Mouse (Mus musculus) limb, embryonic 10.5 days (tissue): ENCODE data around the gene Slc41a3. TPM values are rescaled to one million over a fixed set of nuclear protein-coding genes. Genes with fewer than 3 reads are reported as not detected.

Experiments
- DNase-seq: peaks from one replicate; pipeline ENCODE4 v3.0.0-alpha.2; 2017; ENCODE audit warnings: low spot score
- H3K27ac ChIP-seq: fragments of 300-500 bp; sonication (generic); 2 replicates; pipeline ENCODE4 v1.5.1; 2016; ENCODE audit warnings: mild to moderate bottlenecking
- H3K27me3 ChIP-seq: fragments of 300-500 bp; sonication (generic); 2 replicates; pipeline ENCODE4 v1.6.1; 2016; ENCODE audit warnings: low read depth, mild to moderate bottlenecking; ENCODE audit not compliant: poor library complexity, severe bottlenecking
- H3K36me3 ChIP-seq: fragments of 300-500 bp; sonication (generic); 2 replicates; pipeline ENCODE4 v1.6.1; 2016; ENCODE audit warnings: mild to moderate bottlenecking, moderate library complexity
- H3K4me1 ChIP-seq: fragments of 300-500 bp; sonication (generic); 2 replicates; pipeline ENCODE4 v1.6.1; 2016
- H3K4me3 ChIP-seq: fragments of 300-500 bp; sonication (generic); 2 replicates; pipeline ENCODE4 v1.5.1; 2016; ENCODE audit warnings: mild to moderate bottlenecking, moderate library complexity
- H3K9me3 ChIP-seq: fragments of 300-500 bp; sonication (generic); replicated peaks from 2 replicates; pipeline ENCODE4 v1.6.1; 2016; ENCODE audit warnings: mild to moderate bottlenecking
- WGBS: fragments of 180-500 bp; shearing (Covaris S2); methylation state at CpG from one replicate; pipeline ENCODE4 v1.1.7; 2016; 5-methylcytosine and 5-hydroxymethylcytosine counted together
- polyA plus RNA-seq: library from polyadenylated mRNA; unstranded; fragments of >200 nt; fragmentation: Nextera tagmentation; extraction: Ambion mirVana; gene quantifications from 2 replicates; pipeline ENCODE4 v1.2.1, GENCODE M21; 2016

Slc41a3 gene
- polyA plus RNA-seq, 1 experiment from 2014 or later = 2.4 TPM

- 73% methylated on average over 7 of the region's 7 CpGs for WGBS
- Histone ChIP-seq H3K27me3 (peaks cover 15% of the 10 kb centered on the region), H3K9me3 (no peaks in the 10 kb centered on the region), H3K4me1 (peaks cover 22% of the 10 kb centered on the region), H3K36me3 (no peaks in the 10 kb centered on the region), H3K4me3 (no peak overlapping the region), H3K27ac (no peak overlapping the region)
- DNase-seq = no peak
These were observed 1.4 kb upstream of the Slc41a3 start for GRCm38 (mm10) chr6:90603126-90603525.

- H3K27ac ChIP-seq = no peak overlapping the region
- peak overlapping the region; percentile 69 for H3K4me3 ChIP-seq
- WGBS = 59% methylated on average over 3 of the region's 3 CpGs
- H3K36me3 ChIP-seq = no peaks in the 10 kb centered on the region
- peaks cover 15% of the 10 kb centered on the region for H3K27me3 ChIP-seq
- H3K9me3 ChIP-seq = no peaks in the 10 kb centered on the region
- H3K4me1 ChIP-seq = peaks cover 22% of the 10 kb centered on the region
- no peak for DNase-seq
These were observed 395 bp upstream of the Slc41a3 start for GRCm38 (mm10) chr6:90604130-90604529.

GRCm38 (mm10) chr6:90605298-90605665 lies 757 bp downstream of the Slc41a3 start:
- no peak for DNase-seq
- Histone ChIP-seq H3K27me3 (peaks cover 15% of the 10 kb centered on the region), H3K36me3 (no peaks in the 10 kb centered on the region), H3K4me1 (peaks cover 22% of the 10 kb centered on the region), H3K27ac (peak overlapping the region; percentile 83), H3K9me3 (no peaks in the 10 kb centered on the region), H3K4me3 (peak overlapping the region; percentile 69)
- WGBS = 18% methylated on average over 5 of the region's 5 CpGs

GRCm38 (mm10) chr6:90606538-90606937 lies 2.0 kb downstream of the Slc41a3 start:
- Histone ChIP-seq H3K27me3 (peaks cover 15% of the 10 kb centered on the region), H3K4me1 (peaks cover 22% of the 10 kb centered on the region), H3K27ac (no peak overlapping the region), H3K4me3 (no peak overlapping the region), H3K9me3 (no peaks in the 10 kb centered on the region), H3K36me3 (no peaks in the 10 kb centered on the region)
- WGBS = 27% methylated on average over 7 of the region's 7 CpGs
- DNase-seq = peak; percentile 82

GRCm38 (mm10) chr6:90607196-90607595 lies 2.7 kb downstream of the Slc41a3 start:
- peaks cover 19% of the 10 kb centered on the region for H3K4me1 ChIP-seq
- H3K27me3 ChIP-seq = peaks cover 15% of the 10 kb centered on the region
- no peaks in the 10 kb centered on the region for H3K36me3 ChIP-seq
- WGBS = 18% methylated on average over 5 of the region's 5 CpGs
- H3K4me3 ChIP-seq = no peak overlapping the region
- DNase-seq = peak; percentile 82
- no peaks in the 10 kb centered on the region for H3K9me3 ChIP-seq
- no peak overlapping the region for H3K27ac ChIP-seq

GRCm38 (mm10) chr6:90608186-90608585 lies 3.7 kb downstream of the Slc41a3 start:
- 70% methylated on average over 6 of the region's 6 CpGs for WGBS

GRCm38 (mm10) chr6:90610248-90610647 lies 5.7 kb downstream of the Slc41a3 start:
- 89% methylated on average over 5 of the region's 5 CpGs for WGBS
- no peak overlapping the region for H3K4me3 ChIP-seq

More at GRCm38 (mm10) chr6:90608186-90608585, 3.7 kb downstream of the Slc41a3 start:
- H3K27ac ChIP-seq = no peak overlapping the region
- no peak for DNase-seq
- H3K36me3 ChIP-seq = no peaks in the 10 kb centered on the region
- no peak overlapping the region for H3K4me3 ChIP-seq
- H3K27me3 ChIP-seq = peaks cover 12% of the 10 kb centered on the region
- no peaks in the 10 kb centered on the region for H3K9me3 ChIP-seq
- H3K4me1 ChIP-seq = peaks cover 19% of the 10 kb centered on the region

GRCm38 (mm10) chr6:90613277-90613676 lies 8.8 kb downstream of the Slc41a3 start:
- Histone ChIP-seq H3K36me3 (no peaks in the 10 kb centered on the region), H3K4me3 (no peak overlapping the region), H3K27me3 (no peaks in the 10 kb centered on the region), H3K4me1 (peaks cover 12% of the 10 kb centered on the region; the same call in 1 of the 2 replicates), H3K9me3 (no peaks in the 10 kb centered on the region), H3K27ac (no peak overlapping the region)
- DNase-seq = no peak
- WGBS = 86% methylated on average over 8 of the region's 8 CpGs

More at GRCm38 (mm10) chr6:90610248-90610647, 5.7 kb downstream of the Slc41a3 start:
- Histone ChIP-seq H3K27me3 (peaks cover 12% of the 10 kb centered on the region), H3K36me3 (no peaks in the 10 kb centered on the region), H3K4me1 (peaks cover 20% of the 10 kb centered on the region), H3K27ac (no peak overlapping the region), H3K9me3 (no peaks in the 10 kb centered on the region)
- DNase-seq = no peak

- Histone ChIP-seq H3K4me1 (peaks cover 18% of the 10 kb centered on the region; the same call in 1 of the 2 replicates), H3K36me3 (no peaks in the 10 kb centered on the region), H3K27me3 (no peaks in the 10 kb centered on the region), H3K27ac (no peak overlapping the region), H3K9me3 (no peaks in the 10 kb centered on the region), H3K4me3 (no peak overlapping the region)
- no peak for DNase-seq
- 82% methylated on average over 7 of the region's 7 CpGs for WGBS
These were observed 10.8 kb downstream of the Slc41a3 start for GRCm38 (mm10) chr6:90615362-90615761.

GRCm38 (mm10) chr6:90615991-90616390 lies 11.5 kb downstream of the Slc41a3 start:
- Histone ChIP-seq H3K27me3 (no peaks in the 10 kb centered on the region), H3K36me3 (no peaks in the 10 kb centered on the region), H3K4me3 (no peak overlapping the region), H3K4me1 (peaks cover 21% of the 10 kb centered on the region; the same call in 1 of the 2 replicates), H3K9me3 (no peaks in the 10 kb centered on the region), H3K27ac (no peak overlapping the region)
- WGBS = 90% methylated on average over 6 of the region's 6 CpGs
- DNase-seq = no peak

GRCm38 (mm10) chr6:90616481-90616880 lies 12.0 kb downstream of the Slc41a3 start:
- Histone ChIP-seq H3K36me3 (no peaks in the 10 kb centered on the region), H3K4me1 (peaks cover 25% of the 10 kb centered on the region; the same call in 1 of the 2 replicates), H3K4me3 (no peak overlapping the region), H3K27ac (no peak overlapping the region), H3K27me3 (no peaks in the 10 kb centered on the region), H3K9me3 (no peaks in the 10 kb centered on the region)
- WGBS = 85% methylated on average over 6 of the region's 6 CpGs
- no peak for DNase-seq

- Histone ChIP-seq H3K27me3 (no peaks in the 10 kb centered on the region), H3K4me1 (peaks cover 28% of the 10 kb centered on the region; the same call in 1 of the 2 replicates), H3K4me3 (no peak overlapping the region), H3K9me3 (no peaks in the 10 kb centered on the region), H3K27ac (peak overlapping the region; percentile 62; the same call in 1 of the 2 replicates), H3K36me3 (no peaks in the 10 kb centered on the region)
- WGBS = 81% methylated on average over 4 of the region's 4 CpGs
- no peak for DNase-seq
These were observed 13.7 kb downstream of the Slc41a3 start for GRCm38 (mm10) chr6:90618274-90618673.

- 85% methylated on average over 19 of the region's 19 CpGs for WGBS
- no peaks in the 10 kb centered on the region for H3K9me3 ChIP-seq
- H3K27ac ChIP-seq = peak overlapping the region; percentile 62; the same call in 1 of the 2 replicates
- no peak for DNase-seq
- H3K4me3 ChIP-seq = no peak overlapping the region
- H3K36me3 ChIP-seq = no peaks in the 10 kb centered on the region
- no peaks in the 10 kb centered on the region for H3K27me3 ChIP-seq
- peaks cover 23% of the 10 kb centered on the region; the same call in 1 of the 2 replicates for H3K4me1 ChIP-seq
These were observed 14.5 kb downstream of the Slc41a3 start for GRCm38 (mm10) chr6:90618821-90619636.
